Mouse (Mus musculus) cortical plate, adult 2 months (tissue): ENCODE results near the gene Olfr263.

Source experiments
- CTCF ChIP-seq: fragments of 200-500 bp; IDR thresholded peaks from 2 replicates; pipeline ENCODE4 v1.5.1; 2011; ENCODE audit warnings: mild to moderate bottlenecking, control low read depth, low read length; ENCODE audit not compliant: insufficient read depth; ENCODE audit errors: extremely low read depth
- POLR2A ChIP-seq: fragments of 200-500 bp; IDR thresholded peaks from 2 replicates; pipeline ENCODE4 v1.6.1; 2011; ENCODE audit warnings: mild to moderate bottlenecking, low read length, control low read depth; ENCODE audit not compliant: insufficient read depth; ENCODE audit errors: extremely low read depth

DNA sequence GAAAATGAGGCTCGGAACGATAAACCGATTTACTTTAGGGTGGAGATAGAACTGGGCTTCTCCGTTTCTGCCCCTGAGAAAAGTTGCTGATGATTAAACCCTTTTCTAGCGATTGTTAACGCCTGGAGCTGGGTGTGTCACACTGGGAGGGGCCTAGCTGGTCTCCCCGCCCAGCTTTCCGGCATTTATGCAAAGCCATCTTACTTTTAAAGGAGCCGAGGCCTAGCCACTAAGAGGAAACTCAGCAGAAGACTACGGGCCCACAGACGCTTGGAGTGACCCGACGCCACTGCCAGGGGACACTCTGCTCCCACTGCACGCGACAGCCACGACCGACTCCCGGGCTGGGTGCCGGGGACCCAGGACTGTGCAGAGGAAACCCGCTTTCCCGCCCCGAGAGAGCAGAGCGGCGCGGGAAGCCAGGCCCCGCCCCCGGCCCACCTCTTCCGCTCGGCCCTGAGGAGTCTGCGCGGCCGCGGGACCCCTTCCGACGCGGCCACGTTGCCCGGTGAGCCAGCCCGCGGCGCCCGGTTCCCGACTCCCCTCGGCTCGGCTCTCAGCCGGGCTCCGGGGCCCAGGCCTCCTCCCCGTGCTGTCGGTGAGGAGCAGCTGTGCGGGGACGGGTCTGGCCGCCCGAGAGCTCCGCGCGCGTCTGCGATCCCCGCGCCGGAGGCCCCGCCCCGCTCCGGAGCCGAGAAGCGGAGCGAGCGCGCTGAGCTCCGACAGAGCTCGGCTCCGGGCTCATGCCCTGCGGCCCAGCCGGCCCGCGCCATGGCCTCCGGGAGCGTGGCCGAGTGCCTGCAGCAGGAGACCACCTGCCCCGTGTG, 50.5 kb downstream of the Olfr263 start:
- TF ChIP-seq POLR2A (0 out of 2 replicates have a peak, but pooled peaks have one; percentile 21), CTCF (no peak)
